Mouse (Mus musculus): ENCODE results near the gene Prickle2.

Prickle2 gene
- long read RNA-seq, experiment 1, partial matches to known transcripts: 0 of 2 reads
- long read RNA-seq, experiment 1, other reads (novel, unspliced or antisense): 2 of 2 reads
- long read RNA-seq, experiment 2, partial matches to known transcripts: 0 of 6 reads
- long read RNA-seq, experiment 2, other reads (novel, unspliced or antisense): 6 of 6 reads

- intact Hi-C loops (cut with DNase I): no loop called here
These were observed at the start of gene Prickle2 for GRCm38 (mm10) chr6:92706145-92706466. Gene Prickle2 (minus strand): TSS chr6:92706155.

GRCm38 (mm10) chr6:92752737-92753136, 46.8 kb upstream of the Prickle2 start:
- intact Hi-C loops (cut with DNase I): no loop called here

- intact Hi-C loops (cut with DNase I): no loop called here
These were observed 43.5 kb upstream of the Prickle2 start for GRCm38 (mm10) chr6:92749420-92749819.

- intact Hi-C loops (cut with DNase I): loop anchor here (2.0 kb wide), 1 partner anchor 457 kb away; no protein-coding TSS in a partner anchor
These were observed 37.6 kb upstream of the Prickle2 start for GRCm38 (mm10) chr6:92743605-92744004.

GRCm38 (mm10) chr6:92737116-92737515, 31.2 kb upstream of the Prickle2 start:
- intact Hi-C loops (cut with DNase I): no loop called here

- intact Hi-C loops (cut with DNase I): no loop called here
These were observed 27.7 kb upstream of the Prickle2 start for GRCm38 (mm10) chr6:92733651-92734050.

- intact Hi-C loops (cut with DNase I): loop anchor here (5.0 kb wide), 1 partner anchor 441 kb away; no protein-coding TSS in a partner anchor
These were observed 22.6 kb upstream of the Prickle2 start for GRCm38 (mm10) chr6:92728514-92728913.

GRCm38 (mm10) chr6:92728084-92728483, 22.1 kb upstream of the Prickle2 start:
- intact Hi-C loops (cut with DNase I): loop anchor here (5.0 kb wide), 1 partner anchor 441 kb away; no protein-coding TSS in a partner anchor

GRCm38 (mm10) chr6:92727351-92727986, 21.5 kb upstream of the Prickle2 start:
- intact Hi-C loops (cut with DNase I): loop anchor here (5.0 kb wide), 1 partner anchor 440 kb away; no protein-coding TSS in a partner anchor

- intact Hi-C loops (cut with DNase I): loop anchor here (5.0 kb wide), 1 partner anchor 439 kb away; no protein-coding TSS in a partner anchor
These were observed 20.2 kb upstream of the Prickle2 start for GRCm38 (mm10) chr6:92726121-92726520.

GRCm38 (mm10) chr6:92724394-92724793, 18.4 kb upstream of the Prickle2 start:
- intact Hi-C loops (cut with DNase I): no loop called here

- intact Hi-C loops (cut with DNase I): no loop called here
These were observed 9.9 kb upstream of the Prickle2 start for GRCm38 (mm10) chr6:92715806-92716205.

- intact Hi-C loops (cut with DNase I): no loop called here
These were observed 8.8 kb upstream of the Prickle2 start for GRCm38 (mm10) chr6:92714748-92715147.

- intact Hi-C loops (cut with DNase I): no loop called here
These were observed 2.2 kb upstream of the Prickle2 start for GRCm38 (mm10) chr6:92708137-92708536.

- intact Hi-C loops (cut with DNase I): no loop called here
These were observed 406 bp downstream of the Prickle2 start for GRCm38 (mm10) chr6:92705353-92706144.

GRCm38 (mm10) chr6:92704810-92705209, 1.1 kb downstream of the Prickle2 start:
- intact Hi-C loops (cut with DNase I): no loop called here

GRCm38 (mm10) chr6:92699491-92700209, 6.3 kb downstream of the Prickle2 start:
- intact Hi-C loops (cut with DNase I): no loop called here

- intact Hi-C loops (cut with DNase I): no loop called here
These were observed 8.1 kb downstream of the Prickle2 start for GRCm38 (mm10) chr6:92697807-92698206.

- intact Hi-C loops (cut with DNase I): no loop called here
These were observed 18.6 kb downstream of the Prickle2 start for GRCm38 (mm10) chr6:92687317-92687716.

- intact Hi-C loops (cut with DNase I): no loop called here
These were observed 31.5 kb downstream of the Prickle2 start for GRCm38 (mm10) chr6:92674394-92674925.

GRCm38 (mm10) chr6:92670518-92671147, 35.3 kb downstream of the Prickle2 start:
- intact Hi-C loops (cut with DNase I): no loop called here
